In the genomic region with DNA sequence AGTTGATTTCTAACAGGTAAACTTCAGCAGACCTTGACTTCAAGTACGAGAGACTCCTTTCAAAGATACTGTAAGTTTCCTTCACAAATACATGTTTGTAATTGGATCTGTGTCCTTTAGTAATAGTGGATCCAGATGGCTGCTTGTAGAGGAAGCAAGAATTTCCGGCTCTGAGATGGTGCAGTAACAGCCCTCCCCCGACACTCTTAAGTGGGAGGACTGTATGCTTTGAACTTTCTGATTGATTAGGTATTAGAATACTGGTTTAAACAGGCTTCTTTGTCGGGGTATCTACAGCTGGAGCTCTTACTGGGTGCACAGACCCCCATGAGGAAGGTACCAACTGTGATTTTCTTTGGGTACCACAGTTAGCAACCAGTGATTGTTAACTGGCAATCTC, we compare ENCODE assay signal across 17 mouse cellular contexts.
DNase-seq lines count a peak whose midpoint lies in the region; ATAC-seq lines count a peak whose summit lies in the region.
"Had no signal": no experiment of that assay in that cellular context is flagged by ENCODE, and none has a peak within 500 bp of the region (broad histone marks: within the 10 kb centered on the region; RNA-seq: fewer than 3 reads in every experiment).

No protein-coding gene starts in this region.

- no peaks in the 10 kb centered on the region for H3K9me3 ChIP-seq in lung, embryonic 16.5 days (ENCODE audit: control insufficient read depth, low read length)
- no peaks in the 10 kb centered on the region for H3K9me3 ChIP-seq in forebrain, embryonic 14.5 days (replicated peaks; ENCODE audit: control insufficient read depth, low read length)
- no peaks in the 10 kb centered on the region for H3K9me3 ChIP-seq in liver, embryonic 11.5 days (ENCODE audit: control insufficient read depth, low read length)
- no peaks in the 10 kb centered on the region for H3K9me3 ChIP-seq in forebrain, embryonic 13.5 days (replicated peaks)
- H3K9me3 ChIP-seq: forebrain, embryonic 15.5 days; heart, embryonic 13.5 days; hindbrain, embryonic 10.5 days; limb, embryonic 15.5 days had no signal

- no peaks in the 10 kb centered on the region for H3K36me3 ChIP-seq in lung, embryonic 16.5 days (ENCODE audit: control insufficient read depth, insufficient read depth, low read length)
- H3K36me3 ChIP-seq in forebrain, embryonic 14.5 days (ENCODE audit: control insufficient read depth, insufficient read depth, low read length): no peaks in the 10 kb centered on the region
- H3K36me3 ChIP-seq in liver, embryonic 11.5 days (ENCODE audit: control insufficient read depth, insufficient read depth, low read length): no peaks in the 10 kb centered on the region
- no peaks in the 10 kb centered on the region for H3K36me3 ChIP-seq in forebrain, embryonic 13.5 days (ENCODE audit: poor library complexity, severe bottlenecking)
- H3K36me3 ChIP-seq: forebrain, embryonic 15.5 days; heart, embryonic 13.5 days; hindbrain, embryonic 10.5 days; limb, embryonic 15.5 days had no signal

- H3K27ac ChIP-seq in lung, embryonic 16.5 days (ENCODE audit: low read length): no peak overlapping the region
- no peak overlapping the region for H3K27ac ChIP-seq in forebrain, embryonic 14.5 days (ENCODE audit: low read depth, low read length)
- H3K27ac ChIP-seq in liver, embryonic 11.5 days (ENCODE audit: low read depth, low read length): no peak overlapping the region
- H3K27ac ChIP-seq in forebrain, embryonic 13.5 days: no peak overlapping the region
- H3K27ac ChIP-seq: forebrain, embryonic 15.5 days; heart, embryonic 13.5 days; hindbrain, embryonic 10.5 days; limb, embryonic 15.5 days had no signal

- H3K27me3 ChIP-seq in lung, embryonic 16.5 days (ENCODE audit: control insufficient read depth, insufficient read depth, low read depth, low read length): no peaks in the 10 kb centered on the region
- H3K27me3 ChIP-seq in forebrain, embryonic 14.5 days (replicated peaks; ENCODE audit: control insufficient read depth, insufficient read depth, low read length): no peaks in the 10 kb centered on the region
- no peaks in the 10 kb centered on the region for H3K27me3 ChIP-seq in liver, embryonic 11.5 days (replicated peaks; ENCODE audit: control insufficient read depth, insufficient read depth, low read length)
- H3K27me3 ChIP-seq in forebrain, embryonic 13.5 days: no peaks in the 10 kb centered on the region
- H3K27me3 ChIP-seq: forebrain, embryonic 15.5 days; heart, embryonic 13.5 days; limb, embryonic 15.5 days had no signal

- no peak overlapping the region for H3K4me3 ChIP-seq in lung, embryonic 16.5 days (ENCODE audit: low read length)
- H3K4me3 ChIP-seq in forebrain, embryonic 14.5 days (ENCODE audit: low read depth, low read length): no peak overlapping the region
- H3K4me3 ChIP-seq in liver, embryonic 11.5 days (ENCODE audit: low read depth, low read length): no peak overlapping the region
- H3K4me3 ChIP-seq in forebrain, embryonic 13.5 days: no peak overlapping the region
- H3K4me3 ChIP-seq: forebrain, embryonic 15.5 days; heart, embryonic 13.5 days; hindbrain, embryonic 10.5 days; limb, embryonic 15.5 days had no signal

- H3K4me1 ChIP-seq in lung, embryonic 16.5 days (replicated peaks; ENCODE audit: control insufficient read depth, insufficient read depth, low read length): no peaks in the 10 kb centered on the region
- no peaks in the 10 kb centered on the region for H3K4me1 ChIP-seq in forebrain, embryonic 14.5 days (ENCODE audit: control insufficient read depth, insufficient read depth, low read length)
- no peaks in the 10 kb centered on the region for H3K4me1 ChIP-seq in liver, embryonic 11.5 days (replicated peaks; ENCODE audit: control insufficient read depth, insufficient read depth, low read length)
- no peaks in the 10 kb centered on the region for H3K4me1 ChIP-seq in forebrain, embryonic 13.5 days
- H3K4me1 ChIP-seq: forebrain, embryonic 15.5 days; heart, embryonic 13.5 days; hindbrain, embryonic 10.5 days had no signal

- no peak overlapping the region for H3K4me2 ChIP-seq in lung, embryonic 16.5 days (ENCODE audit: low read depth, low read length)
- H3K4me2 ChIP-seq in forebrain, embryonic 14.5 days (ENCODE audit: low read length): no peak overlapping the region
- H3K4me2 ChIP-seq in liver, embryonic 11.5 days: no peak overlapping the region
- H3K4me2 ChIP-seq in forebrain, embryonic 13.5 days: no peak overlapping the region
- H3K4me2 ChIP-seq: forebrain, embryonic 15.5 days; heart, embryonic 13.5 days; limb, embryonic 15.5 days had no signal

- DNase-seq in lung, postnatal 4 days: no peak
- peak; percentile 66 for DNase-seq in embryo, embryonic 10.5 days (ENCODE audit: low spot score)
- DNase-seq in naive thymus-derived CD4-positive, alpha-beta T cell, adult 2 months (ENCODE audit: low read depth): peak; percentile 58
- no peak for DNase-seq in forebrain, embryonic 14.5 days (ENCODE audit: low spot score)
- DNase-seq in liver, embryonic 11.5 days (ENCODE audit: low spot score): no peak
- DNase-seq: adrenal gland, adult 2 months; kidney, postnatal 14 days; liver, postnatal 0 days; midbrain, embryonic 14.5 days; right cerebral cortex, postnatal 14 days had no signal

- ATAC-seq in lung, embryonic 16.5 days (ENCODE audit: low read depth): peak; percentile 52; the same call in 1 of the 2 replicates
- ATAC-seq in hematopoietic stem cell, adult 5-6 weeks (replicated peaks in 1 of 2; ENCODE audit: insufficient read depth in 1 of 2, low FRiP score in 2 of 2, low TSS enrichment in 1 of 2, low read depth in 1 of 2, poor library complexity in 2 of 2, severe bottlenecking in 2 of 2): peak; percentile 39 to 46; a peak in 1 of 4 replicates
- no peak for ATAC-seq in forebrain, embryonic 14.5 days
- no peak for ATAC-seq in liver, embryonic 11.5 days (replicated peaks; ENCODE audit: low FRiP score)
- no peak for ATAC-seq in forebrain, embryonic 13.5 days
- ATAC-seq: forebrain, embryonic 15.5 days; liver, postnatal 0 days had no signal

- 9% methylated on average over 4 of the region's 4 CpGs for WGBS in lung, embryonic 16.5 days
- 71% methylated on average over 4 of the region's 4 CpGs for WGBS in forebrain, embryonic 14.5 days
- 40% methylated on average over 4 of the region's 4 CpGs for WGBS in liver, embryonic 11.5 days
- WGBS in forebrain, embryonic 13.5 days: 73% methylated on average over 4 of the region's 4 CpGs

- H3K9ac ChIP-seq in lung, embryonic 16.5 days (ENCODE audit: low read length): no peak overlapping the region
- no peak overlapping the region for H3K9ac ChIP-seq in forebrain, embryonic 14.5 days (ENCODE audit: low read length)
- no peak overlapping the region for H3K9ac ChIP-seq in liver, embryonic 11.5 days (ENCODE audit: low read depth, low read length)
- no peak overlapping the region for H3K9ac ChIP-seq in forebrain, embryonic 13.5 days
- H3K9ac ChIP-seq: forebrain, embryonic 15.5 days; heart, embryonic 13.5 days; limb, embryonic 15.5 days; liver, postnatal 0 days had no signal

Comparison
In these comparisons a context has a peak if more than half of its experiments do, and no peak if none do; other contexts are left out.
1. ATAC-seq: peak in lung, embryonic 16.5 days (single experiment) and hematopoietic stem cell, adult 5-6 weeks (2 of 2); none in forebrain, embryonic 14.5 days (single experiment), liver, embryonic 11.5 days (single experiment) and forebrain, embryonic 13.5 days (single experiment).
2. DNase-seq: peak in embryo, embryonic 10.5 days (single experiment) and naive thymus-derived CD4-positive, alpha-beta T cell, adult 2 months (single experiment); none in lung, postnatal 4 days (0 of 2), forebrain, embryonic 14.5 days (single experiment) and liver, embryonic 11.5 days (single experiment).